Mouse (Mus musculus): Measurements from ENCODE around the gene Zfp931. TPM values are rescaled to one million over a fixed set of nuclear protein-coding genes. Genes with fewer than 3 reads are reported as not detected.

Gene Zfp931
- polyA plus RNA-seq, 1 experiment from 2014 or later: 3.3 TPM

Other genes with a start within 250 kb of the Zfp931 start
- gene Gm14325, start 238.1 kb downstream of the Zfp931 start, polyA plus RNA-seq (2015; fragmentation: Nextera tagmentation; extraction: Ambion mirVana): 7.1 and 7.5 TPM in 2 replicates
- gene Gm14327, start 181.4 kb downstream of the Zfp931 start, polyA plus RNA-seq (2015; fragmentation: Nextera tagmentation; extraction: Ambion mirVana): 0.97 and 1.2 TPM in 2 replicates
- 0.22 and 0.33 TPM in 2 replicates for gene Zfp972, start 152.9 kb downstream of the Zfp931 start, polyA plus RNA-seq (2015; fragmentation: Nextera tagmentation; extraction: Ambion mirVana)
- gene Gm14326, start 121.2 kb downstream of the Zfp931 start, polyA plus RNA-seq (2015; fragmentation: Nextera tagmentation; extraction: Ambion mirVana): 4.2 and 4.3 TPM in 2 replicates
- 3.2 TPM in 2 replicates for gene Zfp971, start 55.2 kb downstream of the Zfp931 start, polyA plus RNA-seq (2015; fragmentation: Nextera tagmentation; extraction: Ambion mirVana)
- gene Phactr3, start 40.5 kb upstream of the Zfp931 start, polyA plus RNA-seq (2015; fragmentation: Nextera tagmentation; extraction: Ambion mirVana): 0.05 and 0.16 TPM in 2 replicates